Mouse (Mus musculus) testis, adult 2 months (tissue): ENCODE measurements around the gene Tnik.

ENCODE experiments used
- CTCF ChIP-seq: fragments of 200-500 bp; IDR thresholded peaks from 2 replicates; pipeline ENCODE4 v1.5.1; 2012; ENCODE audit warnings: low read depth, mild to moderate bottlenecking, inconsistent platforms, low read length, moderate library complexity; ENCODE audit not compliant: control insufficient read depth, insufficient read depth, insufficient replicate concordance
- POLR2A ChIP-seq: fragments of 200-500 bp; IDR thresholded peaks from 2 replicates; pipeline ENCODE4 v1.6.1; 2012; ENCODE audit warnings: low read depth, mild to moderate bottlenecking, inconsistent platforms, low read length, moderate library complexity; ENCODE audit not compliant: control insufficient read depth

- TF ChIP-seq CTCF (no peak), POLR2A (no peak)
Measured at GRCm38 (mm10) chr3:28399593-28400216, 136.7 kb downstream of the Tnik start.
